Mouse (Mus musculus) heart, adult 11 months (tissue): ENCODE results near the gene 9130019O22Rik.

ENCODE experiments used
- DNase-seq: peaks from one replicate; pipeline ENCODE4 v3.0.0; 2022

The 9130019O22Rik gene

GRCm38 (mm10) chr7:127337636-127338035, 49.3 kb downstream of the 9130019O22Rik start:
- DNase-seq: no peak

- DNase-seq: no peak
Observed at GRCm38 (mm10) chr7:127335604-127336003, 51.4 kb downstream of the 9130019O22Rik start.

GRCm38 (mm10) chr7:127333240-127333639, 53.7 kb downstream of the 9130019O22Rik start:
- DNase-seq: peak; percentile 69
